Mouse (Mus musculus): Measurements from ENCODE around the gene Gm17364.
"Not testable (repeated sequence)": the region's sequence is repeated elsewhere in the genome, so short reads cannot be mapped to it uniquely, and the experiment has no call there.

Gm17364 gene

GRCm38 (mm10) chr13:41273927-41274650 lies at the start of gene Gm17364:
TSS of gene Gm17364 (minus strand) at chr13:41273977.
- DNase-seq, result no peak

GRCm38 (mm10) chr13:41321433-41321832 lies 47.7 kb upstream of the Gm17364 start:
- DNase-seq, result no peak

GRCm38 (mm10) chr13:41320749-41321148 lies 47.0 kb upstream of the Gm17364 start:
- no peak for DNase-seq

- DNase-seq, result peak; percentile 95
Measured at GRCm38 (mm10) chr13:41302716-41303115, 28.9 kb upstream of the Gm17364 start.

GRCm38 (mm10) chr13:41300037-41300436 lies 26.3 kb upstream of the Gm17364 start:
- peak; percentile 51 for DNase-seq

GRCm38 (mm10) chr13:41298996-41299395 lies 25.2 kb upstream of the Gm17364 start:
- peak; percentile 45 for DNase-seq

- DNase-seq, result peak; percentile 24
Measured at GRCm38 (mm10) chr13:41298533-41298932, 24.8 kb upstream of the Gm17364 start.

- no peak for DNase-seq
Measured at GRCm38 (mm10) chr13:41296396-41296795, 22.6 kb upstream of the Gm17364 start.

- peak; percentile 21 for DNase-seq
Measured at GRCm38 (mm10) chr13:41295886-41296285, 22.1 kb upstream of the Gm17364 start.

GRCm38 (mm10) chr13:41293595-41293994 lies 19.8 kb upstream of the Gm17364 start:
- no peak for DNase-seq

- no peak for DNase-seq
Measured at GRCm38 (mm10) chr13:41291466-41291974, 17.7 kb upstream of the Gm17364 start.

GRCm38 (mm10) chr13:41286285-41286684 lies 12.5 kb upstream of the Gm17364 start:
- DNase-seq, result no peak

GRCm38 (mm10) chr13:41285448-41285847 lies 11.7 kb upstream of the Gm17364 start:
- DNase-seq, result no peak

GRCm38 (mm10) chr13:41283256-41283655 lies 9.5 kb upstream of the Gm17364 start:
- peak; percentile 94 for DNase-seq

- no peak for DNase-seq
Measured at GRCm38 (mm10) chr13:41280696-41281095, 6.9 kb upstream of the Gm17364 start.

GRCm38 (mm10) chr13:41267827-41268408 lies 5.9 kb downstream of the Gm17364 start:
- no peak for DNase-seq

GRCm38 (mm10) chr13:41263304-41264006 lies 10.3 kb downstream of the Gm17364 start:
- no peak for DNase-seq

GRCm38 (mm10) chr13:41261617-41262016 lies 12.2 kb downstream of the Gm17364 start:
- not testable (repeated sequence) for DNase-seq

- DNase-seq, result no peak
Measured at GRCm38 (mm10) chr13:41257851-41258250, 15.9 kb downstream of the Gm17364 start.

- DNase-seq, result no peak
Measured at GRCm38 (mm10) chr13:41256962-41257361, 16.8 kb downstream of the Gm17364 start.

GRCm38 (mm10) chr13:41256126-41256525 lies 17.7 kb downstream of the Gm17364 start:
- DNase-seq, result no peak

GRCm38 (mm10) chr13:41252736-41253135 lies 21.0 kb downstream of the Gm17364 start:
- no peak for DNase-seq

- peak; percentile 17 for DNase-seq
Measured at GRCm38 (mm10) chr13:41252141-41252540, 21.6 kb downstream of the Gm17364 start.

GRCm38 (mm10) chr13:41251667-41252066 lies 22.1 kb downstream of the Gm17364 start:
- peak; percentile 76 for DNase-seq

All from lung, postnatal 36 days (tissue).